Mouse (Mus musculus) embryonic facial prominence, embryonic 14.5 days (tissue): ENCODE results near the gene Nsmce4a. TPM values are rescaled to one million over a fixed set of nuclear protein-coding genes. Genes with fewer than 3 reads are reported as not detected.
"Not testable (repeated sequence)": the region's sequence is repeated elsewhere in the genome, so short reads cannot be mapped to it uniquely, and the experiment has no call there.

Experiments used
- ATAC-seq: fragments of 200-750 bp; cut with Nextera tagmentation; 2 replicates; pipeline ENCODE4 v1.8.0; 2017; ENCODE audit warnings: low read depth, moderate number of reproducible peaks, moderate TSS enrichment
- DNase-seq: peaks from one replicate; pipeline ENCODE4 v3.0.0-alpha.2; 2015; ENCODE audit warnings: low spot score
- H3K27ac ChIP-seq: fragments of 300-500 bp; sonication (generic); replicated peaks from 2 replicates; pipeline ENCODE4 v1.5.1; 2014; ENCODE audit warnings: low read depth, mild to moderate bottlenecking, low read length, moderate library complexity
- H3K27me3 ChIP-seq: fragments of 300-500 bp; sonication (generic); replicated peaks from 2 replicates; pipeline ENCODE4 v1.6.1; 2014; ENCODE audit warnings: low read length; ENCODE audit not compliant: control insufficient read depth, insufficient read depth
- H3K36me3 ChIP-seq: fragments of 300-500 bp; sonication (generic); 2 replicates; pipeline ENCODE4 v1.6.1; 2014; ENCODE audit warnings: low read length, mixed read lengths; ENCODE audit not compliant: control insufficient read depth, insufficient read depth
- H3K4me1 ChIP-seq: fragments of 300-500 bp; sonication (generic); 2 replicates; pipeline ENCODE4 v1.6.1; 2014; ENCODE audit warnings: antibody characterized with exemption, low read length; ENCODE audit not compliant: control insufficient read depth, insufficient read depth
- H3K4me2 ChIP-seq: fragments of 300-500 bp; sonication (generic); 2 replicates; pipeline ENCODE4 v1.6.1; 2014; ENCODE audit warnings: low read depth, mild to moderate bottlenecking, low read length, moderate library complexity, mixed read lengths
- H3K4me3 ChIP-seq: fragments of 300-500 bp; sonication (generic); 2 replicates; pipeline ENCODE4 v1.5.1; 2014; ENCODE audit warnings: low read depth, mild to moderate bottlenecking, low read length
- H3K9ac ChIP-seq: fragments of 300-500 bp; sonication (generic); 2 replicates; pipeline ENCODE4 v1.6.1; 2014; ENCODE audit warnings: low read depth, mild to moderate bottlenecking, low read length, moderate library complexity, mixed read lengths
- H3K9me3 ChIP-seq: fragments of 300-500 bp; sonication (generic); 2 replicates; pipeline ENCODE4 v1.6.1; 2016; ENCODE audit warnings: low read length; ENCODE audit not compliant: control insufficient read depth
- WGBS: fragments of 180-500 bp; shearing (Covaris S2); extraction: QIAGEN DNeasy Blood & Tissue Kit; methylation state at CpG from one replicate; pipeline ENCODE4 v1.1.7; 2014; 5-methylcytosine and 5-hydroxymethylcytosine counted together
- polyA plus RNA-seq: library from polyadenylated mRNA; unstranded; fragments of >200 nt; fragmentation: Nextera tagmentation; extraction: Ambion mirVana; gene quantifications from 2 replicates; pipeline ENCODE4 v1.2.1, GENCODE M21; 2014

Gene Nsmce4a
- polyA plus RNA-seq, 1 experiment from 2014 or later, result 142 TPM

- Histone ChIP-seq H3K9ac (no peak overlapping the region), H3K36me3 (peaks cover 90% of the 10 kb centered on the region), H3K9me3 (no peaks in the 10 kb centered on the region), H3K27ac (no peak overlapping the region), H3K4me2 (no peak overlapping the region), H3K27me3 (no peaks in the 10 kb centered on the region), H3K4me1 (no peaks in the 10 kb centered on the region), H3K4me3 (no peak overlapping the region)
- DNase-seq (no peak), ATAC-seq (no peak)
- 91% methylated on average over 7 of the region's 7 CpGs for WGBS
These were observed 32.7 kb downstream of the Nsmce4a start for GRCm38 (mm10) chr7:130540176-130540575.

DNA sequence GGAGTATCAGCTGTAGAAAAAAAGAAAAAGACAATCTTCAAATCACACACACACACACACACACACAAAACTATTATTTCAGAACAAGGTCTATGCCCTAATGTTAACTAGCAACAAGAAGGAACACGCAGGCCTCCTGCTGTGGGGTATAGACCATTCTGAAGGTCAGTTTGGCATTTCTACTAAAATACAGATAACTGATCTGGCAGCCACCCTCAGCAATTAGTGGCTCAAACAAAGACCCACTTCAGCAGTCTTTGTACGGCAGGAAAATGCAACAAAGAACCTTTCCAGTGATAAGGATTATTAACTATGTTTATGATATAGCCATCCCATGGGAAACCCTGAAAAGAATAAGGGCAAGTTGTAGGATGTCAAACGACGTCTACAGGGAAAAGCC, 35.9 kb downstream of the Nsmce4a start:
- no peak for ATAC-seq
- Histone ChIP-seq H3K27me3 (no peaks in the 10 kb centered on the region), H3K4me3 (no peak overlapping the region), H3K36me3 (peaks cover 84% of the 10 kb centered on the region), H3K9ac (no peak overlapping the region), H3K27ac (no peak overlapping the region), H3K4me1 (no peaks in the 10 kb centered on the region), H3K4me2 (no peak overlapping the region), H3K9me3 (no peaks in the 10 kb centered on the region)
- no peak for DNase-seq
- WGBS, result 82% methylated on average over 4 of the region's 4 CpGs

- H3K9me3 ChIP-seq, result no peaks in the 10 kb centered on the region
- no peak overlapping the region for H3K9ac ChIP-seq
- ATAC-seq (no peak), DNase-seq (no peak)
- H3K27me3 ChIP-seq, result no peaks in the 10 kb centered on the region
- peaks cover 86% of the 10 kb centered on the region for H3K36me3 ChIP-seq
- no peak overlapping the region for H3K27ac ChIP-seq
- no peak overlapping the region for H3K4me3 ChIP-seq
- no peaks in the 10 kb centered on the region for H3K4me1 ChIP-seq
- WGBS, result 87% methylated on average over 4 of the region's 4 CpGs
- H3K4me2 ChIP-seq, result no peak overlapping the region
These were observed 37.7 kb downstream of the Nsmce4a start for GRCm38 (mm10) chr7:130535174-130535573.

- Histone ChIP-seq H3K36me3 (peaks cover 78% of the 10 kb centered on the region), H3K9ac (no peak overlapping the region), H3K27ac (no peak overlapping the region), H3K9me3 (no peaks in the 10 kb centered on the region), H3K4me2 (no peak overlapping the region), H3K4me1 (no peaks in the 10 kb centered on the region), H3K4me3 (no peak overlapping the region), H3K27me3 (no peaks in the 10 kb centered on the region)
- ATAC-seq, result peak; percentile 89
- 53% methylated on average over 24 of the region's 25 CpGs for WGBS
- peak; percentile 81 for DNase-seq
These were observed 39.3 kb downstream of the Nsmce4a start for GRCm38 (mm10) chr7:130533316-130534260.

GRCm38 (mm10) chr7:130531138-130531537, 41.8 kb downstream of the Nsmce4a start:
- DNase-seq, H3K4me1 ChIP-seq, H3K27ac ChIP-seq, H3K4me2 ChIP-seq, ATAC-seq, H3K4me3 ChIP-seq, H3K27me3 ChIP-seq, H3K9me3 ChIP-seq, H3K9ac ChIP-seq: not testable (repeated sequence)
- H3K36me3 ChIP-seq, result peaks cover 54% of the 10 kb centered on the region
- WGBS, result 92% methylated on average over 14 of the region's 15 CpGs

- H3K9me3 ChIP-seq, result no peaks in the 10 kb centered on the region
- H3K4me2 ChIP-seq, result no peak overlapping the region
- H3K27ac ChIP-seq, result no peak overlapping the region
- no peaks in the 10 kb centered on the region for H3K4me1 ChIP-seq
- H3K27me3 ChIP-seq, result no peaks in the 10 kb centered on the region
- peaks cover 25% of the 10 kb centered on the region for H3K36me3 ChIP-seq
- no peak overlapping the region for H3K4me3 ChIP-seq
- DNase-seq (no peak), ATAC-seq (no peak)
- no peak overlapping the region for H3K9ac ChIP-seq
- 80% methylated on average over 9 of the region's 9 CpGs for WGBS
These were observed 45.6 kb downstream of the Nsmce4a start for GRCm38 (mm10) chr7:130527306-130527705.

DNA sequence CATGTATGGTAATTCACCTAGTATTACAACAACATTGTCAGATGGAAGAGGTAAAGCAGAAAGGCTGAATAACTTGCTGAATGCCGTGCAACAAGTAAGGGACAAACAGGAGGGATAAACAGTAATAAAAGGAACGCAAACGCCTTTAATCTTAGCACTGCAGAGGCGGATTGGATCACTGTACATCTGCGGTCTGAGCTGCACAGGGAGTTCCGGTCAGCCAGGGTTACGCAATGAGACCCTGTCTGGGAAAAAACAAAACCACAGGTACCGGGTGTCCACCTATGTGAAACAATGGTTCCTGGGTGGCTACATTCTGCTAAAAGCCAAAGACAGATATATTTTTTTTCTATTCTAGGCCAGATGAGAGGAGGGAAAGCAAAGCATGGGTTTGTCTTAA, 49.5 kb downstream of the Nsmce4a start:
- Histone ChIP-seq H3K4me3 (no peak overlapping the region), H3K9ac (no peak overlapping the region), H3K36me3 (no peaks in the 10 kb centered on the region), H3K4me1 (peaks cover 1% of the 10 kb centered on the region; the same call in 1 of the 2 replicates), H3K4me2 (no peak overlapping the region), H3K9me3 (no peaks in the 10 kb centered on the region), H3K27ac (no peak overlapping the region), H3K27me3 (no peaks in the 10 kb centered on the region)
- 87% methylated on average over 8 of the region's 8 CpGs for WGBS
- ATAC-seq (no peak), DNase-seq (no peak)

- ATAC-seq (no peak), DNase-seq (no peak)
- Histone ChIP-seq H3K27ac (peak overlapping the region; percentile 98; the same call in 1 of the 2 replicates), H3K27me3 (no peaks in the 10 kb centered on the region), H3K9ac (no peak overlapping the region), H3K9me3 (no peaks in the 10 kb centered on the region), H3K4me3 (no peak overlapping the region), H3K4me2 (peak overlapping the region; percentile 91; the same call in 1 of the 2 replicates), H3K36me3 (no peaks in the 10 kb centered on the region), H3K4me1 (peaks cover 11% of the 10 kb centered on the region; the same call in 1 of the 2 replicates)
- 85% methylated on average over 14 of the region's 14 CpGs for WGBS
These were observed 52.0 kb downstream of the Nsmce4a start for GRCm38 (mm10) chr7:130520812-130521422.
